Mouse (Mus musculus) limb, embryonic 15.5 days (tissue): Measurements from ENCODE around the gene Lhpp. TPM values are rescaled to one million over a fixed set of nuclear protein-coding genes. Genes with fewer than 3 reads are reported as not detected.

ENCODE experiments used
- polyA plus RNA-seq: library from polyadenylated mRNA; unstranded; fragments of >200 nt; fragmentation: Nextera tagmentation; extraction: Ambion mirVana; gene quantifications from 2 replicates; pipeline ENCODE4 v1.2.1, GENCODE M21; 2015

The Lhpp gene
- polyA plus RNA-seq, 1 experiment from 2014 or later, result 16.8 TPM

Other genes with a start within 250 kb of the Lhpp start
- gene Oat, start 34.2 kb upstream of the Lhpp start, polyA plus RNA-seq, result 264 and 274 TPM in 2 replicates
- gene Nkx1-2, start 11.0 kb upstream of the Lhpp start, polyA plus RNA-seq, result 0.06 and 0.10 TPM in 2 replicates
- gene Fam53b, start 203.2 kb downstream of the Lhpp start, polyA plus RNA-seq, result 18.5 and 20.2 TPM in 2 replicates
- gene Eef1akmt2, start 242.0 kb downstream of the Lhpp start, polyA plus RNA-seq, result 63.2 and 65.9 TPM in 2 replicates
- gene Abraxas2, start 248.6 kb downstream of the Lhpp start, polyA plus RNA-seq, result 37.5 and 38.5 TPM in 2 replicates